Mouse (Mus musculus): ENCODE data around the gene Fkrp. TPM values are rescaled to one million over a fixed set of nuclear protein-coding genes. Genes with fewer than 3 reads are reported as not detected.

Gene Fkrp
- polyA plus RNA-seq, 1 experiment from 2014 or later = 28.5 TPM

GRCm38 (mm10) chr7:16781816-16782554 is 34.5 kb downstream of the Fkrp start:
- peaks cover 26% of the 10 kb centered on the region for H3K36me3 ChIP-seq (replicated peaks)
- no peaks in the 10 kb centered on the region for H3K27me3 ChIP-seq (replicated peaks; ENCODE audit: low read depth, poor library complexity, severe bottlenecking)
- H3K4me3 ChIP-seq = peak overlapping the region; percentile 80
- WGBS = 0% methylated on average over 60 of the region's 60 CpGs
- DNase-seq (ENCODE audit: low spot score) = peak; percentile 61
- 0 out of 2 replicates have a peak, but pooled peaks cover 4% of the 10 kb centered on the region for H3K9me3 ChIP-seq
- peak overlapping the region; percentile 86 for H3K27ac ChIP-seq (replicated peaks)
- peaks cover 47% of the 10 kb centered on the region for H3K4me1 ChIP-seq

GRCm38 (mm10) chr7:16781555-16781815 is 35.0 kb downstream of the Fkrp start:
- Histone ChIP-seq H3K27me3 (replicated peaks; ENCODE audit: low read depth, poor library complexity, severe bottlenecking) (no peaks in the 10 kb centered on the region), H3K4me1 (peaks cover 47% of the 10 kb centered on the region), H3K27ac (replicated peaks) (peak overlapping the region; percentile 86), H3K4me3 (peak overlapping the region; percentile 80), H3K9me3 (0 out of 2 replicates have a peak, but pooled peaks cover 4% of the 10 kb centered on the region), H3K36me3 (replicated peaks) (peaks cover 22% of the 10 kb centered on the region)
- no peak for DNase-seq (ENCODE audit: low spot score)
- under 1% methylated on average over 10 of the region's 10 CpGs for WGBS

- DNase-seq (ENCODE audit: low spot score) = peak; percentile 96
- Histone ChIP-seq H3K36me3 (replicated peaks) (peaks cover 17% of the 10 kb centered on the region), H3K4me3 (peak within 1 kb of the TSS; percentile 80), H3K4me1 (peaks cover 51% of the 10 kb centered on the region), H3K27ac (replicated peaks) (peak within 1 kb of the TSS; percentile 86), H3K27me3 (replicated peaks; ENCODE audit: low read depth, poor library complexity, severe bottlenecking) (no peaks in the 10 kb centered on the region), H3K9me3 (0 out of 2 replicates have a peak, but pooled peaks cover 4% of the 10 kb centered on the region)
- WGBS = 3% methylated on average over 34 of the region's 34 CpGs
Measured at GRCm38 (mm10) chr7:16780825-16781554, 35.5 kb downstream of the Fkrp start, which contains the start of gene Slc1a5. Gene Slc1a5 (plus strand): TSS chr7:16781340.

GRCm38 (mm10) chr7:16780076-16780475 is 36.5 kb downstream of the Fkrp start:
- no peaks in the 10 kb centered on the region for H3K27me3 ChIP-seq (replicated peaks; ENCODE audit: low read depth, poor library complexity, severe bottlenecking)
- H3K9me3 ChIP-seq = 0 out of 2 replicates have a peak, but pooled peaks cover 4% of the 10 kb centered on the region
- WGBS = 71% methylated on average over 5 of the region's 5 CpGs
- H3K4me3 ChIP-seq = no peak overlapping the region
- peaks cover 10% of the 10 kb centered on the region for H3K36me3 ChIP-seq (replicated peaks)
- H3K4me1 ChIP-seq = peaks cover 50% of the 10 kb centered on the region
- no peak overlapping the region for H3K27ac ChIP-seq (replicated peaks)
- no peak for DNase-seq (ENCODE audit: low spot score)

GRCm38 (mm10) chr7:16775888-16776287 is 40.6 kb downstream of the Fkrp start:
- WGBS = 44% methylated on average over 5 of the region's 5 CpGs
- H3K27me3 ChIP-seq (replicated peaks; ENCODE audit: low read depth, poor library complexity, severe bottlenecking) = no peaks in the 10 kb centered on the region
- H3K4me1 ChIP-seq = peaks cover 11% of the 10 kb centered on the region
- DNase-seq (ENCODE audit: low spot score) = no peak
- no peak overlapping the region for H3K27ac ChIP-seq (replicated peaks)
- H3K4me3 ChIP-seq = no peak overlapping the region
- H3K36me3 ChIP-seq (replicated peaks) = no peaks in the 10 kb centered on the region
- H3K9me3 ChIP-seq = peaks cover 13% of the 10 kb centered on the region

GRCm38 (mm10) chr7:16766443-16766842 is 50.1 kb downstream of the Fkrp start:
- H3K27ac ChIP-seq (replicated peaks) = no peak overlapping the region; the same call in 1 of the 2 replicates
- DNase-seq (ENCODE audit: low spot score) = no peak

GRCm38 (mm10) chr7:16763463-16764218 is 52.9 kb downstream of the Fkrp start:
- no peaks in the 10 kb centered on the region for H3K9me3 ChIP-seq
- H3K27me3 ChIP-seq (replicated peaks; ENCODE audit: low read depth, poor library complexity, severe bottlenecking) = no peaks in the 10 kb centered on the region
- no peak for DNase-seq (ENCODE audit: low spot score)
- WGBS = 91% methylated on average over 7 of the region's 7 CpGs
- peaks cover 34% of the 10 kb centered on the region for H3K4me1 ChIP-seq
- no peaks in the 10 kb centered on the region for H3K36me3 ChIP-seq (replicated peaks)
- no peak overlapping the region for H3K4me3 ChIP-seq
- no peak overlapping the region for H3K27ac ChIP-seq (replicated peaks)

More at GRCm38 (mm10) chr7:16766443-16766842, 50.1 kb downstream of the Fkrp start:
- Histone ChIP-seq H3K4me3 (no peak overlapping the region), H3K9me3 (peaks cover 3% of the 10 kb centered on the region; the same call in 1 of the 2 replicates), H3K27me3 (replicated peaks; ENCODE audit: low read depth, poor library complexity, severe bottlenecking) (no peaks in the 10 kb centered on the region), H3K36me3 (replicated peaks) (no peaks in the 10 kb centered on the region), H3K4me1 (peaks cover 17% of the 10 kb centered on the region)
- WGBS = 36% methylated on average over 2 of the region's 2 CpGs

GRCm38 (mm10) chr7:16761630-16762029 is 54.9 kb downstream of the Fkrp start:
- Histone ChIP-seq H3K36me3 (replicated peaks) (no peaks in the 10 kb centered on the region), H3K27ac (replicated peaks) (no peak overlapping the region), H3K27me3 (replicated peaks; ENCODE audit: low read depth, poor library complexity, severe bottlenecking) (no peaks in the 10 kb centered on the region), H3K4me3 (no peak overlapping the region), H3K4me1 (peaks cover 30% of the 10 kb centered on the region), H3K9me3 (no peaks in the 10 kb centered on the region)
- DNase-seq (ENCODE audit: low spot score) = no peak
- 35% methylated on average over 5 of the region's 5 CpGs for WGBS

- Histone ChIP-seq H3K27ac (replicated peaks) (no peak overlapping the region), H3K9me3 (no peaks in the 10 kb centered on the region), H3K36me3 (replicated peaks) (no peaks in the 10 kb centered on the region), H3K4me1 (peaks cover 25% of the 10 kb centered on the region), H3K27me3 (replicated peaks; ENCODE audit: low read depth, poor library complexity, severe bottlenecking) (no peaks in the 10 kb centered on the region), H3K4me3 (no peak overlapping the region)
- peak; percentile 18 for DNase-seq (ENCODE audit: low spot score)
- 42% methylated on average over 10 of the region's 10 CpGs for WGBS
Measured at GRCm38 (mm10) chr7:16761005-16761481, 55.5 kb downstream of the Fkrp start.

GRCm38 (mm10) chr7:16760292-16760691 is 56.2 kb downstream of the Fkrp start:
- Histone ChIP-seq H3K27ac (replicated peaks) (no peak overlapping the region), H3K27me3 (replicated peaks; ENCODE audit: low read depth, poor library complexity, severe bottlenecking) (no peaks in the 10 kb centered on the region), H3K4me1 (peaks cover 21% of the 10 kb centered on the region), H3K4me3 (no peak overlapping the region), H3K36me3 (replicated peaks) (no peaks in the 10 kb centered on the region), H3K9me3 (no peaks in the 10 kb centered on the region)
- WGBS = 18% methylated on average over 8 of the region's 8 CpGs
- DNase-seq (ENCODE audit: low spot score) = peak; percentile 59

Data from embryonic facial prominence, embryonic 10.5 days (tissue).